Mouse (Mus musculus) urinary bladder, postnatal 25 days (tissue): ENCODE measurements around the gene Fam228a.
"Not testable (repeated sequence)": the region's sequence is repeated elsewhere in the genome, so short reads cannot be mapped to it uniquely, and the experiment has no call there.

Experiments
- DNase-seq: peaks from one replicate; pipeline ENCODE4 v3.0.0; 2022; ENCODE audit warnings: low spot score

Fam228a gene

GRCm38 (mm10) chr12:4738031-4738576 lies at the start of gene Fam228a:
Gene Fam228a (minus strand): TSS chr12:4738430.
- no peak for DNase-seq

GRCm38 (mm10) chr12:4784466-4784865 lies 46.2 kb upstream of the Fam228a start:
- DNase-seq: no peak

GRCm38 (mm10) chr12:4783598-4783997 lies 45.4 kb upstream of the Fam228a start:
- DNase-seq: no peak

- not testable (repeated sequence) for DNase-seq
These were observed 43.6 kb upstream of the Fam228a start for GRCm38 (mm10) chr12:4781725-4782404.

GRCm38 (mm10) chr12:4781270-4781669 lies 43.0 kb upstream of the Fam228a start:
- no peak for DNase-seq

- no peak for DNase-seq
These were observed 42.0 kb upstream of the Fam228a start for GRCm38 (mm10) chr12:4780245-4780644.

- no peak for DNase-seq
These were observed 39.5 kb upstream of the Fam228a start for GRCm38 (mm10) chr12:4777734-4778133.

GRCm38 (mm10) chr12:4775588-4775949 lies 37.3 kb upstream of the Fam228a start:
- DNase-seq: no peak

- DNase-seq: no peak
These were observed 36.8 kb upstream of the Fam228a start for GRCm38 (mm10) chr12:4774895-4775587.

GRCm38 (mm10) chr12:4769333-4769723 lies 31.1 kb upstream of the Fam228a start:
- DNase-seq: no peak

GRCm38 (mm10) chr12:4768492-4769332 lies 30.5 kb upstream of the Fam228a start, which contains the start of the genes Pfn4 and Fam228b:
Gene Pfn4 (plus strand): TSS chr12:4769022.
Gene Fam228b (minus strand): TSS chr12:4769267.
- DNase-seq: peak; percentile 96

- no peak for DNase-seq
These were observed 18.8 kb upstream of the Fam228a start for GRCm38 (mm10) chr12:4757060-4757459.

GRCm38 (mm10) chr12:4754451-4754850 lies 16.2 kb upstream of the Fam228a start:
- not testable (repeated sequence) for DNase-seq

- DNase-seq: no peak
These were observed 6.3 kb upstream of the Fam228a start for GRCm38 (mm10) chr12:4744486-4744885.

- no peak for DNase-seq
These were observed 4.0 kb upstream of the Fam228a start for GRCm38 (mm10) chr12:4742183-4742582.

- no peak for DNase-seq
These were observed 2.6 kb upstream of the Fam228a start for GRCm38 (mm10) chr12:4740823-4741222.

- no peak for DNase-seq
These were observed 5.9 kb downstream of the Fam228a start for GRCm38 (mm10) chr12:4732332-4732731.

GRCm38 (mm10) chr12:4731629-4732028 lies 6.6 kb downstream of the Fam228a start:
- no peak for DNase-seq

GRCm38 (mm10) chr12:4729165-4729564 lies 9.1 kb downstream of the Fam228a start:
- no peak for DNase-seq

- no peak for DNase-seq
These were observed 18.2 kb downstream of the Fam228a start for GRCm38 (mm10) chr12:4719762-4720754.
